Mouse (Mus musculus): Measurements from ENCODE around the gene Dcun1d1. TPM values are rescaled to one million over a fixed set of nuclear protein-coding genes. Genes with fewer than 3 reads are reported as not detected.

Dcun1d1 gene
- polyA plus RNA-seq, 1 experiment: 83.9 TPM

GRCm38 (mm10) chr3:35948197-35948596 lies 11.0 kb upstream of the Dcun1d1 start:
- no peaks in the 10 kb centered on the region for H3K4me1 ChIP-seq (ENCODE audit: control insufficient read depth, insufficient read depth, insufficient read length, low read length)
- H3K4me3 ChIP-seq (ENCODE audit: insufficient read depth, low read depth, low read length): no peak overlapping the region

GRCm38 (mm10) chr3:35940520-35941135 lies 3.4 kb upstream of the Dcun1d1 start:
- H3K27ac ChIP-seq (replicated peaks; ENCODE audit: low read depth, low read length): no peak overlapping the region
- H3K4me3 ChIP-seq (ENCODE audit: insufficient read depth, low read depth, low read length): no peak overlapping the region
- H3K4me1 ChIP-seq (ENCODE audit: control insufficient read depth, insufficient read depth, insufficient read length, low read length): no peaks in the 10 kb centered on the region

More at GRCm38 (mm10) chr3:35948197-35948596, 11.0 kb upstream of the Dcun1d1 start:
- no peak overlapping the region for H3K27ac ChIP-seq (replicated peaks; ENCODE audit: low read depth, low read length)

- H3K27ac ChIP-seq (replicated peaks; ENCODE audit: low read depth, low read length): no peak overlapping the region
Measured at GRCm38 (mm10) chr3:35940047-35940446, 2.8 kb upstream of the Dcun1d1 start.

GRCm38 (mm10) chr3:35933405-35933777 lies 3.9 kb downstream of the Dcun1d1 start:
- Histone ChIP-seq H3K4me3 (ENCODE audit: insufficient read depth, low read depth, low read length) (peak overlapping the region; percentile 79), H3K4me1 (ENCODE audit: control insufficient read depth, insufficient read depth, insufficient read length, low read length) (peaks cover 6% of the 10 kb centered on the region; the same call in 1 of the 2 replicates), H3K27ac (replicated peaks; ENCODE audit: low read depth, low read length) (no peak overlapping the region)

More at GRCm38 (mm10) chr3:35940047-35940446, 2.8 kb upstream of the Dcun1d1 start:
- Histone ChIP-seq H3K4me3 (ENCODE audit: insufficient read depth, low read depth, low read length) (no peak overlapping the region), H3K4me1 (ENCODE audit: control insufficient read depth, insufficient read depth, insufficient read length, low read length) (no peaks in the 10 kb centered on the region)

GRCm38 (mm10) chr3:35932735-35933404 lies 4.4 kb downstream of the Dcun1d1 start:
- H3K4me3 ChIP-seq (ENCODE audit: insufficient read depth, low read depth, low read length): peak overlapping the region; percentile 79
- H3K27ac ChIP-seq (replicated peaks; ENCODE audit: low read depth, low read length): peak overlapping the region; percentile 19; the same call in 1 of the 2 replicates
- H3K4me1 ChIP-seq (ENCODE audit: control insufficient read depth, insufficient read depth, insufficient read length, low read length): peaks cover 6% of the 10 kb centered on the region; the same call in 1 of the 2 replicates

GRCm38 (mm10) chr3:35931896-35932727 lies 5.1 kb downstream of the Dcun1d1 start:
- H3K4me1 ChIP-seq (ENCODE audit: control insufficient read depth, insufficient read depth, insufficient read length, low read length): peaks cover 6% of the 10 kb centered on the region; the same call in 1 of the 2 replicates
- peak overlapping the region; percentile 79 for H3K4me3 ChIP-seq (ENCODE audit: insufficient read depth, low read depth, low read length)
- H3K27ac ChIP-seq (replicated peaks; ENCODE audit: low read depth, low read length): peak overlapping the region; percentile 37

- H3K4me3 ChIP-seq (ENCODE audit: insufficient read depth, low read depth, low read length): peak overlapping the region; percentile 79
- no peak overlapping the region for H3K27ac ChIP-seq (replicated peaks; ENCODE audit: low read depth, low read length)
- H3K4me1 ChIP-seq (ENCODE audit: control insufficient read depth, insufficient read depth, insufficient read length, low read length): peaks cover 6% of the 10 kb centered on the region; the same call in 1 of the 2 replicates
Measured at GRCm38 (mm10) chr3:35931359-35931758, 5.9 kb downstream of the Dcun1d1 start.

- Histone ChIP-seq H3K4me3 (ENCODE audit: insufficient read depth, low read depth, low read length) (no peak overlapping the region), H3K27ac (replicated peaks; ENCODE audit: low read depth, low read length) (no peak overlapping the region), H3K4me1 (ENCODE audit: control insufficient read depth, insufficient read depth, insufficient read length, low read length) (peaks cover 6% of the 10 kb centered on the region; the same call in 1 of the 2 replicates)
Measured at GRCm38 (mm10) chr3:35929831-35930230, 7.4 kb downstream of the Dcun1d1 start.

- Histone ChIP-seq H3K27ac (replicated peaks; ENCODE audit: low read depth, low read length) (no peak overlapping the region), H3K4me1 (ENCODE audit: control insufficient read depth, insufficient read depth, insufficient read length, low read length) (peaks cover 6% of the 10 kb centered on the region; the same call in 1 of the 2 replicates)
Measured at GRCm38 (mm10) chr3:35929406-35929805, 7.8 kb downstream of the Dcun1d1 start.

GRCm38 (mm10) chr3:35925852-35926251 lies 11.4 kb downstream of the Dcun1d1 start:
- Histone ChIP-seq H3K4me1 (ENCODE audit: control insufficient read depth, insufficient read depth, insufficient read length, low read length) (peaks cover 6% of the 10 kb centered on the region), H3K4me3 (ENCODE audit: insufficient read depth, low read depth, low read length) (no peak overlapping the region), H3K27ac (replicated peaks; ENCODE audit: low read depth, low read length) (no peak overlapping the region)

More at GRCm38 (mm10) chr3:35929406-35929805, 7.8 kb downstream of the Dcun1d1 start:
- no peak overlapping the region for H3K4me3 ChIP-seq (ENCODE audit: insufficient read depth, low read depth, low read length)

GRCm38 (mm10) chr3:35924007-35924406 lies 13.2 kb downstream of the Dcun1d1 start:
- Histone ChIP-seq H3K27ac (replicated peaks; ENCODE audit: low read depth, low read length) (no peak overlapping the region), H3K4me3 (ENCODE audit: insufficient read depth, low read depth, low read length) (no peak overlapping the region), H3K4me1 (ENCODE audit: control insufficient read depth, insufficient read depth, insufficient read length, low read length) (peaks cover 3% of the 10 kb centered on the region)

- no peak overlapping the region for H3K4me3 ChIP-seq (ENCODE audit: insufficient read depth, low read depth, low read length)
- peaks cover 3% of the 10 kb centered on the region for H3K4me1 ChIP-seq (ENCODE audit: control insufficient read depth, insufficient read depth, insufficient read length, low read length)
- H3K27ac ChIP-seq (replicated peaks; ENCODE audit: low read depth, low read length): no peak overlapping the region
Measured at GRCm38 (mm10) chr3:35923495-35923894, 13.8 kb downstream of the Dcun1d1 start.

GRCm38 (mm10) chr3:35922522-35922921 lies 14.7 kb downstream of the Dcun1d1 start:
- Histone ChIP-seq H3K4me1 (ENCODE audit: control insufficient read depth, insufficient read depth, insufficient read length, low read length) (peaks cover 3% of the 10 kb centered on the region), H3K27ac (replicated peaks; ENCODE audit: low read depth, low read length) (no peak overlapping the region), H3K4me3 (ENCODE audit: insufficient read depth, low read depth, low read length) (no peak overlapping the region)

- Histone ChIP-seq H3K4me3 (ENCODE audit: insufficient read depth, low read depth, low read length) (no peak overlapping the region), H3K27ac (replicated peaks; ENCODE audit: low read depth, low read length) (no peak overlapping the region), H3K4me1 (ENCODE audit: control insufficient read depth, insufficient read depth, insufficient read length, low read length) (no peaks in the 10 kb centered on the region)
Measured at GRCm38 (mm10) chr3:35918229-35918628, 19.0 kb downstream of the Dcun1d1 start.

Measured in brown adipose tissue, adult 24 weeks (tissue).